Mouse (Mus musculus) brain, embryonic 14.5 days (tissue): ENCODE results near the gene Mib2.

ENCODE experiments used
- CTCF ChIP-seq: fragments of 200-500 bp; IDR thresholded peaks from 2 replicates; pipeline ENCODE4 v1.5.1; 2012; ENCODE audit warnings: inconsistent platforms, mild to moderate bottlenecking, moderate library complexity, borderline replicate concordance; ENCODE audit not compliant: insufficient read depth, insufficient read length; ENCODE audit errors: extremely low read depth
- POLR2A ChIP-seq: fragments of 200-500 bp; IDR thresholded peaks from 2 replicates; pipeline ENCODE4 v1.6.1; 2012; ENCODE audit warnings: mild to moderate bottlenecking, inconsistent platforms, borderline replicate concordance; ENCODE audit not compliant: poor library complexity, insufficient read depth, insufficient read length, severe bottlenecking; ENCODE audit errors: extremely low read depth

DNA sequence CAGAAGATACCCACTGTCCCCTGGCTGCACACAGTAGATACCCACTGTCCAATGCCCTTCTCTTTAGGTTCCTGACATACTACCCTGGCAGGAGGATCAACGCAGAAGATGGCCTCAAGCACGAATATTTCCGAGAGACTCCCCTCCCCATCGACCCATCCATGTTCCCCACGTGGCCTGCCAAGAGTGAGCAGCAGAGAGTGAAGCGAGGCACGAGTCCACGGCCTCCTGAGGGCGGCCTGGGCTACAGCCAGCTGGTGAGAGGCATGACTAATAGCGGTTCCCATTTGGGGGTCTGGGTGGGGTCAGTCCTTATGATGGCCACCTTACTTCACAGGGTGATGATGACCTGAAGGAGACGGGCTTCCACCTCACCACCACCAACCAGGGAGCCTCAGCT is 19.6 kb downstream of the Mib2 start:
- TF ChIP-seq CTCF (no peak), POLR2A (no peak)
